Mouse (Mus musculus): ENCODE results near the gene Ptpn4.

Ptpn4 gene

GRCm38 (mm10) chr1:119837035-119837751 lies at the start of gene Ptpn4:
Ptpn4 (minus strand) TSS chr1:119837613.
- peak; percentile 99 for DNase-seq

GRCm38 (mm10) chr1:119886320-119886719 lies 48.9 kb upstream of the Ptpn4 start:
- DNase-seq: no peak

- no peak for DNase-seq
Observed at GRCm38 (mm10) chr1:119884272-119884671, 46.9 kb upstream of the Ptpn4 start.

GRCm38 (mm10) chr1:119878909-119879308 lies 41.5 kb upstream of the Ptpn4 start:
- no peak for DNase-seq

- DNase-seq: peak; percentile 35
Observed at GRCm38 (mm10) chr1:119877469-119877868, 40.1 kb upstream of the Ptpn4 start.

- no peak for DNase-seq
Observed at GRCm38 (mm10) chr1:119868395-119869161, 31.2 kb upstream of the Ptpn4 start.

GRCm38 (mm10) chr1:119867300-119867699 lies 29.9 kb upstream of the Ptpn4 start:
- no peak for DNase-seq

- DNase-seq: no peak
Observed at GRCm38 (mm10) chr1:119865311-119865710, 27.9 kb upstream of the Ptpn4 start.

GRCm38 (mm10) chr1:119863507-119864296 lies 26.3 kb upstream of the Ptpn4 start:
- DNase-seq: no peak

GRCm38 (mm10) chr1:119859566-119859965 lies 22.2 kb upstream of the Ptpn4 start:
- no peak for DNase-seq

- no peak for DNase-seq
Observed at GRCm38 (mm10) chr1:119852980-119853379, 15.6 kb upstream of the Ptpn4 start.

GRCm38 (mm10) chr1:119852339-119852738 lies 14.9 kb upstream of the Ptpn4 start:
- no peak for DNase-seq

- no peak for DNase-seq
Observed at GRCm38 (mm10) chr1:119849146-119849935, 11.9 kb upstream of the Ptpn4 start.

- no peak for DNase-seq
Observed at GRCm38 (mm10) chr1:119845321-119845720, 7.9 kb upstream of the Ptpn4 start.

GRCm38 (mm10) chr1:119843121-119843520 lies 5.7 kb upstream of the Ptpn4 start:
- no peak for DNase-seq

- no peak for DNase-seq
Observed at GRCm38 (mm10) chr1:119838241-119838640, 828 bp upstream of the Ptpn4 start.

GRCm38 (mm10) chr1:119836479-119837015 lies 866 bp downstream of the Ptpn4 start:
- DNase-seq: peak; percentile 20 to 55

GRCm38 (mm10) chr1:119835726-119836478 lies 1.5 kb downstream of the Ptpn4 start:
- no peak for DNase-seq

- DNase-seq: peak in 1 of 2 experiments; percentile 27
Observed at GRCm38 (mm10) chr1:119828160-119828559, 9.3 kb downstream of the Ptpn4 start.

- peak; percentile 51 to 65 for DNase-seq
Observed at GRCm38 (mm10) chr1:119818704-119819103, 18.7 kb downstream of the Ptpn4 start.

GRCm38 (mm10) chr1:119807707-119808106 lies 29.7 kb downstream of the Ptpn4 start:
- no peak for DNase-seq

All from kidney, postnatal 36 days (tissue).